Mouse (Mus musculus) neural tube, embryonic 10.5 days (tissue): Measurements from ENCODE around the gene Ano4.

Source experiments
- DNase-seq: peaks from one replicate; pipeline ENCODE4 v3.0.0-alpha.2; 2017; ENCODE audit warnings: low spot score; ENCODE audit errors: extremely low spot score

Ano4 gene

GRCm38 (mm10) chr10:89344491-89345195 is at the start of gene Ano4:
Gene Ano4, minus strand, starts transcription at chr10:89344762.
- peak; percentile 52 for DNase-seq

GRCm38 (mm10) chr10:89392687-89393086 is 48.1 kb upstream of the Ano4 start:
- DNase-seq, result no peak

GRCm38 (mm10) chr10:89391571-89392163 is 47.1 kb upstream of the Ano4 start:
- no peak for DNase-seq

GRCm38 (mm10) chr10:89386461-89386860 is 41.9 kb upstream of the Ano4 start:
- no peak for DNase-seq

GRCm38 (mm10) chr10:89383462-89383861 is 38.9 kb upstream of the Ano4 start:
- peak; percentile 84 for DNase-seq

GRCm38 (mm10) chr10:89377750-89378149 is 33.2 kb upstream of the Ano4 start:
- DNase-seq, result no peak

GRCm38 (mm10) chr10:89370051-89370450 is 25.5 kb upstream of the Ano4 start:
- no peak for DNase-seq

- DNase-seq, result no peak
Measured at GRCm38 (mm10) chr10:89358933-89359332, 14.4 kb upstream of the Ano4 start.

GRCm38 (mm10) chr10:89354639-89355038 is 10.1 kb upstream of the Ano4 start:
- DNase-seq, result no peak

GRCm38 (mm10) chr10:89351416-89351815 is 6.9 kb upstream of the Ano4 start:
- DNase-seq, result no peak

GRCm38 (mm10) chr10:89345606-89346005 is 1.0 kb upstream of the Ano4 start:
- DNase-seq, result no peak

GRCm38 (mm10) chr10:89345196-89345533 is 603 bp upstream of the Ano4 start:
- DNase-seq, result no peak

- no peak for DNase-seq
Measured at GRCm38 (mm10) chr10:89344132-89344490, 451 bp downstream of the Ano4 start.

GRCm38 (mm10) chr10:89343716-89344115 is 846 bp downstream of the Ano4 start:
- DNase-seq, result no peak

- no peak for DNase-seq
Measured at GRCm38 (mm10) chr10:89330261-89330660, 14.3 kb downstream of the Ano4 start.

- no peak for DNase-seq
Measured at GRCm38 (mm10) chr10:89329806-89330205, 14.8 kb downstream of the Ano4 start.

GRCm38 (mm10) chr10:89328876-89329275 is 15.7 kb downstream of the Ano4 start:
- no peak for DNase-seq

GRCm38 (mm10) chr10:89327004-89327511 is 17.5 kb downstream of the Ano4 start:
- peak; percentile 73 for DNase-seq

- no peak for DNase-seq
Measured at GRCm38 (mm10) chr10:89326383-89326782, 18.2 kb downstream of the Ano4 start.

GRCm38 (mm10) chr10:89307566-89307965 is 37.0 kb downstream of the Ano4 start:
- DNase-seq, result no peak

- DNase-seq, result no peak
Measured at GRCm38 (mm10) chr10:89300346-89300745, 44.2 kb downstream of the Ano4 start.

- no peak for DNase-seq
Measured at GRCm38 (mm10) chr10:89292784-89293183, 51.8 kb downstream of the Ano4 start.

- no peak for DNase-seq
Measured at GRCm38 (mm10) chr10:89290698-89291097, 53.9 kb downstream of the Ano4 start.
